Mouse (Mus musculus) embryonic fibroblast, embryonic 13.5 days (primary cell): ENCODE results near the gene Gm20878. TPM values are rescaled to one million over a fixed set of nuclear protein-coding genes. Genes with fewer than 3 reads are reported as not detected.
"Not testable (repeated sequence)": the region's sequence is repeated elsewhere in the genome, so short reads cannot be mapped to it uniquely, and the experiment has no call there.

Experiments
- H3K27ac ChIP-seq: 2 replicates; pipeline ENCODE4 v1.5.1; 2012; ENCODE audit warnings: low read length, control low read depth, inconsistent platforms; ENCODE audit not compliant: insufficient read depth
- H3K4me1 ChIP-seq: 2 replicates; pipeline ENCODE4 v1.6.1; 2011; ENCODE audit warnings: low read length; ENCODE audit not compliant: control insufficient read depth, insufficient read depth
- H3K4me3 ChIP-seq: 2 replicates; pipeline ENCODE4 v1.5.1; 2011; ENCODE audit warnings: mild to moderate bottlenecking, control low read depth, low read length; ENCODE audit not compliant: insufficient read depth
- polyA plus RNA-seq: library from polyadenylated mRNA; stranded (reverse); fragments of >200 nt; gene quantifications from 2 replicates; pipeline ENCODE4 v1.2.4, GENCODE M21; 2011; ENCODE audit warnings: low read depth; ENCODE audit not compliant: missing spikeins, insufficient read length

Gm20878 gene
- 1.1 and 1.6 TPM in 2 replicates for polyA plus RNA-seq

- H3K27ac ChIP-seq, H3K4me3 ChIP-seq, H3K4me1 ChIP-seq: not testable (repeated sequence)
These were observed at the start of gene Gm20878 for GRCm38 (mm10) chr4:41941272-41941671. Gene Gm20878, plus strand, starts transcription at chr4:41941572.

- not testable (repeated sequence) for H3K4me1 ChIP-seq, H3K27ac ChIP-seq, H3K4me3 ChIP-seq
These were observed 38.1 kb upstream of the Gm20878 start, which contains the start of gene Gm21541 for GRCm38 (mm10) chr4:41903310-41903709. Gene Gm21541, plus strand, starts transcription at chr4:41903610.

DNA sequence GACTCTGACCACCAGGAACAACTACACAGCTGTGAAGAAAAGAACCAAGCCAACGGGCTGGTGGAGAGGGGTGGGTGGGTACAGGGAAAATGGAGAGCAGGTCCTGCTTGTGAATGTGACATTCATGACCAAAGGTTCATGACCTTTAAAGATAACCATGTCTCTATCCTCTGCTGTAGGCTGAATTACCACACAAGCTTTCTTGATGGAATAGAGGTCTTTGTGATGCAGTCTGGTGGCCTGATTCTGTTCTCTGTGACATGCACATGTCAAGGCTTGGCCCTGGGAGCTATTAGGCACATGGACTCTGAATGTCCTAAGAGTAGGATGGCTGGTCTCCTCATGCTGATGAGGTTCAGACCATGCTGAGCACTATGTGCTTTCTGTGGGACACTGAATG is 24.4 kb downstream of the Gm20878 start, which contains the start of gene Fam205a4:
Gene Fam205a4 (plus strand): TSS at position 301 of the 400 bp plus-strand sequence.
- not testable (repeated sequence) for H3K4me1 ChIP-seq, H3K27ac ChIP-seq

More for the DNA sequence above, 24.4 kb downstream of the Gm20878 start, which contains the start of gene Fam205a4:
- not testable (repeated sequence) for H3K4me3 ChIP-seq

Other genes starting within 250 kb of the Gm20878 start
- gene Cntfr, start 244.5 kb upstream of the Gm20878 start, polyA plus RNA-seq = 4.3 and 4.9 TPM in 2 replicates
- gene Il11ra1, start 241.6 kb upstream of the Gm20878 start, polyA plus RNA-seq = 78.5 and 97.4 TPM in 2 replicates
- gene Rpp25l, start 228.0 kb upstream of the Gm20878 start, polyA plus RNA-seq = 14.0 and 16.2 TPM in 2 replicates
- gene Dctn3, start 218.4 kb upstream of the Gm20878 start, polyA plus RNA-seq = 81.6 and 98.1 TPM in 2 replicates
- not detected in 2 replicates for gene Arid3c, start 210.4 kb upstream of the Gm20878 start, polyA plus RNA-seq
- 25.1 and 25.5 TPM in 2 replicates for gene Galt, start 186.3 kb upstream of the Gm20878 start, polyA plus RNA-seq
- gene Sigmar1, start 185.4 kb upstream of the Gm20878 start, polyA plus RNA-seq = 78.6 and 103 TPM in 2 replicates
- 12.6 and 13.4 TPM in 2 replicates for gene Ccl27a, start 167.3 kb upstream of the Gm20878 start, polyA plus RNA-seq
- not detected in 2 replicates for gene Gm21541, start 38.0 kb upstream of the Gm20878 start, polyA plus RNA-seq
- 0.21 TPM in 1 of 2 replicates, not detected in the other for gene Fam205a4, start 24.5 kb downstream of the Gm20878 start, polyA plus RNA-seq
- gene Gm21093, start 93.2 kb downstream of the Gm20878 start, polyA plus RNA-seq = not detected in 2 replicates
- not detected in 2 replicates for gene Gm3893, start 149.6 kb downstream of the Gm20878 start, polyA plus RNA-seq
- gene Gm13304, start 173.2 kb downstream of the Gm20878 start, polyA plus RNA-seq = not detected in 2 replicates
- not detected in 2 replicates for gene Gm13306, start 211.9 kb downstream of the Gm20878 start, polyA plus RNA-seq
- not detected in 2 replicates for gene Gm13305, start 227.0 kb downstream of the Gm20878 start, polyA plus RNA-seq